Mouse (Mus musculus) cerebral cortex, adult 2 months (tissue): Measurements from ENCODE around the gene 5730596B20Rik.

Experiments
- WGBS: fragments of 180-500 bp; shearing (Covaris S2); methylation state at CpG from one replicate; pipeline ENCODE4 v1.1.7; 2018; 5-methylcytosine and 5-hydroxymethylcytosine counted together

The 5730596B20Rik gene

DNA sequence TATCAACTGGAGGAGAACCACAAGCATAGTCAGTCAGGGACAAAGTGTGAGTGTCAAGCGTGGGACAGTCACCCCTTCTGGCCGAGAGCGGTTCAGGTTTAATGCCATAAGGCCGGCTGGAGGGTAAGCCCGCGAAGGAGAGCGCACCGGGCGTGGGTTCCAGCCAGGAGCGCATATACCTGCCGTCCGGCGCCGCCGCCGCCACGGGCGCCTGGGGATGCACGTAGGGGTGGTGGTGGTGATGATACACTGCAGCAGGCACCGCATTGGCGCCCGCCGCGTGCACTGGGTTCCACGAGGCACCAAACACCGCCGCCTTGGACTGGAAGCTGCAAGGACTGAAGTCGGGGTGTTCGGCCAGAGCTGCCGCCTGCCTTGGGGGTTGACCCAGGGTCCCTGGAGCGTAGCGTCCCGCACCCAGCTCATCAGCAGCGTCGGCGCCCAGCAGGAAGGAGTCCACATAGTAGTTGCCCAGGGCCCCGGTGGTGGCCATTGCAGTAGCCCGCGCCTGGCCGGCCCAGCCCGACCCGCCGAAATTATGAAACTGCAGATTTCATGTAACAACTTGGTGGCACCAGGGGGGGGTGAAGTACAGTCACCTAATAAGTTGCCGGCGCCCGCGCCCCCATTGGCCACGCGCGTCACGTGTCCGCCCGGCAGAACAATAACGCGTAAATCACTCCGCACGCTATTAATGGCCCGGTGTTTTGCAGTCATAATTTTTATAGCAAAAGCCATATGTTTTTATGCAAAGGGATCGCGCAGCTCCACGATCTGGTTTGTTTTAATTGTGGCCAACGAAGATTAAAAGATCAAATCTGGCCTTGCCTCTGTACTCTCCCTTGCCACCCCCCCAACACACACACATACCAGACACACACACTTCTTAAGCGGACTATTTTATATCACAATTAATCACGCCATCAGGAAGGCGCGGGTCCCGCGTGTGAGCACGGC, 48.6 kb downstream of the 5730596B20Rik start:
- WGBS = 4% methylated on average over 69 of the region's 69 CpGs

DNA sequence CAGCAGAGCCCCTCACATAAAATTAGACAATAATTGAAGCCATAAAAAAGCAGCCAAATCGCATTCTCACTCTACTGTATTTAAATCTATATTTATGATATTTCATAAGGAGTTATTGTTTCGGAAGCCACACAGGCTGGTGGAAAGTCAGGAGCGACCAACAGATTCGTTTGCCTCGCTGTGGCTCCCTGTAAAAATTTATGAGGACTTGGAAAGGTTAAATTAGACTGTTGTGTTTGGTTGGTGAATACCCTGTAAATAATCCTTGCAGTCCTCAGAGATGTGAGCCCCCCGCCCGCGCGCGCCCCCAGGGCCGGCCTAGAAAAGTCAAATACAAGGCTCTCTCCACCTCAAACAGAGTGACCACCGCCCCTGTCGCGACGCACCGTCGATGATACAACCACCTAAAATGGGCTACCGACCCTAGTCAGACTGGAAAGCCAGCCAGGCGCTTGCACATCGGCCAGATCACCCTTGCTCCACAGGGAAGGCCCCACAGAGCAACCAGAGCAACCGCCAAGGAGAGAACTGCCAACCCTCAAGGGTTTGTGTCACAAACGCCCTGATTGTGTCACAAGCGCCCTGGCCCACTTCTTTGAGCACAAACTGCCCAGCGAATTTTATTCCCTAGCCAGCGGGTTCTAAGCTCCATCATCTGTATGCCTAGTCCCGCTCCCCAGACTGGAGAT, 49.4 kb downstream of the 5730596B20Rik start:
- WGBS = 5% methylated on average over 26 of the region's 26 CpGs

DNA sequence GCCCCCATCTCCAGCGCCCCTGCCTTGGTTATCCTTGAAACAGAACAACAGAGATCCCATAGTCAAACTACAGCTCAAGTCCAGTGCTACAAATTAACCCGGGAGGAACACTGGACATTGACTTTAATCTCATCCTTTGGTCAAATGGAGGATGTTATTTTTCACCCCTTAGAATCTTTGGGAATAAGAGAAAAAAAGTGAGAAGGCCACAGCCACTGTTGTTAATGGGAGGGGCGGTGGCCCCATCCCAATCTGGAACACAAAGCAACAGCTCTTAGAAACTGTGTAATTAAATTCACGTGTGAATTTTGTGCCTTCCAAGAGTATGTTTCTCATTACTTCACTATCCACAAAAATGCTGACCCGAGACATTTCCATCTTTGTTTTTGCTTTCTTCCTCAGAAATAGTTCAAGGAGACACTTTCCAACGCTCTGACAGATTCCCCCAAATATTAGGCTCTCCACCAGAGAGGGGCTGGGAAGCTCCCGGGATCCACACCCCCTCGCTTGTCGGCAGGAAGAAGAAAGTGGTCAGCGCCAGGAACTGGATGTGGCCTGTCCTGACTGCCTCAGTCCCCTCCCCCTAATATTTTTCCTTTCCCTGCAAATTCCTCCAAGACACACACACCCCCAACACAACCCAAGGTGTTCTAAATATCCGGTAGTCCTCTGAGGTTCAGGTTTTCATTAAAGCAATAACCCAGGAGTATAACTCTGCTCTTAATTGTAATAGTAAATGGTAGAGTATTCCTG, 50.3 kb downstream of the 5730596B20Rik start:
- WGBS = 3% methylated on average over 11 of the region's 11 CpGs

DNA sequence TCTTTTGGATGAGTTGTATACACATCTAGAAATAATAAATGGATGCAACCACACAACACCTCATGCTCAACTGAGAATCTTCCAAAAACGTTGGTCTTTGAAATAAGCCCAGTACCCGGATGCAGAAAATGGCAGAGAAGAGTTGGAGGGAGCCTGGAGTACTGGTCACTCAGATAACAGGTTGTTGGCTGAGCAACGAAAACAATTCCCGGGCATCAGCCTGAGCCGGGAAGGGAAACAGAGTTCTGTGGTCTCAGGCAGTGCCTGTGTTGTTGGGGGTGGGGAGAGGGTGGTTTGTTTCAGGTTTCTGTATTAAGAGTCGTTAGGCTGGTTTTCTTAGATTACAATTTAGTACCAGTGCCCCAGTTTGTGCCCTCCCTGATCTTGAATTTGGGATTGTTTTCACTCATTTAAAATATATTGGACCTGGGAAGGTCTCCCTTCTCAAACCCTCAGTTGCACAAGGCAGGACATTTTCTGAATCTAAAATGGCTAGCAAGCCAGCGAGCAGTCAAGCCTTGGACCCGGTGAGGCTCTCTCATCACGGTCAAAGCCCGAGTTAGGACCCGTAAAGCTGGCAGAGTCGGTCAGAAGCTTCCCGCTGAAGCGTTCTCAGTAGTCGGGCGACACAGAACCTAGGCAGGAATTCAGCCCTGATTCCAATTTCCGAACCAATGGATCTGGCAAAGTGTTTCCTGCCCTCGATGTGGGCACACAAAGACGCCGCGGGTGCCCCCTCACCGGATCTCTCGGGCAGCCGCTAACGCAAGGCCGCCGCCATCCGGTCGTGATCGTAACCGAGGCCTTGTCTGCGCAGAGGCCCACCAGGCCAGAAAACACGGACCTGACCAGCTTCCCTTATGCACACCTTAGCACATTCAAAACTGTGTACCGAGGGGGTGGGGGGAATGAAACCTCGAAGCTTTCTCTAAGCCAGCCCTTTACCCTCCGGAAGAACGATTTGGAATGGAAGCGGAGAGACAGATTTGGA, 51.5 kb downstream of the 5730596B20Rik start:
- 3% methylated on average over 38 of the region's 38 CpGs for WGBS

DNA sequence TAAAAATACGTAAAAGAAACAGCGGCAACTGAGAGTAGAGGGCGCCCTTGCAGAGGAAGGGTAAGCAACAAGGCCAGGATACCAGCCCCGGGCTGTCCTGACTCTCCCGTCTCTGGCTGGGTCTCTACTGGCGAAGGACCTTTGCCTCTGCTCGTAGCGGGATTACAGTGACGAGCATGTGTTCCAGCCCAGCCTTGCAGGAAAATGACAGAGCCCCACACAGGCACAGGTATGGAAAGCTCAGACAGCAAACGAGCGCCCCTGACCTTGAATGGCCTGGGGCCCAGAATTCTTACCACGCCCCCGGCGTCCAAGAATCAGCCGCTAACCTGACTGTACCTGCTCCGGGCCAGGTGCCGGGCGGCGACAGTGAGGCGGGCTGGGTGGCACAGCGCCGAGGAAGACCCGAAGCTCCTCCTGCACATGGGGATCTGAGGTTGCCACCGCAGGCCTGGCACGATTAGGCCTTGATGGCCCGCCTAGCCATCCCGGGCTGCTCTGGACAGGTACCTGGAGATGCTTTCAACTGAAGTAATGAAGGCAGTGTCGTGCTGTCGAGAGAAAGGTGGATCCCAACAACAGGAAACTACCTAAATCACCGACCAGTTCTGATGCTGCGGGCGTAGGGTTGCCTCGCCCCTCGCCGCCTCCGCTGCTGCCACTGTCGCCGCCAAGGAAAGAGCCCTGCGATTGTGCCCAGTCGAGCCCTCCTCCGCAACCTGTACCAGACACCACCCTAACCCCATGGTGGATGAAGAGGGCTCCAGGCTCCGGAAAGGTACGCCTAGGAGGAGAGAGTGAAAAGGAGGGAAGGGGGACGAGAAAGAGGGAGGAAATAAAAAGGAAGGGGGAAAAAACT, 52.5 kb downstream of the 5730596B20Rik start:
- 3% methylated on average over 44 of the region's 44 CpGs for WGBS
